Mouse (Mus musculus): ENCODE data around the gene Tgfbr2.

Tgfbr2 gene

DNA sequence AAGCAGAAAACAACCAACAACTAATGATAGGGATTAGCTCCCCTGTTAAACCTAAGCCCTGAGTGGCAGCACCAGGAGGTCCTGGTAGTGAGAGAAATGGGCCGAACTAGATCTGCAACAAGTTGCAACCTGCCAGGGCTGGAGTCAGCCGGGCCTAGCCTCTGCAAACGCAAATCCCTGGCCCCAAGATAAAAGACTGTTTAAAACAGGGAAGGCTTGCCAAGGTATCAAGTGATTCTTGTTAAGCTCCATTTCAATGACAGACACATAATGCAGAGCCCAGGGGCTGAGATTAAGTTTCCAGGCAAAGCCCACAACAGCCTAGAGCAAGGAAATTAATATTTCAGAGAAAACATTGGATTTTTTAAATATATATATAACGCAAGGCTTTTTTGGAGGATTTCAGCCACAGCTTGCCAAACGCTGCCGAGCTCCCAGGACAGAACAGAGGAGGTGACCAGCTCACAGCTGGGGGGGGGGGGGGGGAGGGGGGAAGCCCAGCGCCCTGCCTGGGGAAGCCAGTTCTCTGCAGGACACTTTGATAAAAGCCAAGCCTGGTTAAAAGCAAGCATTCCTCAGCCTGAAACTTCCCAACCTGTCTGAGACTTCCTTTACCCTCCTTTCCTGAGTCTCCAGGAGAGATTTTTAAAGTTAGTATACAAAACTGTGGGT is 24.3 kb downstream of the Tgfbr2 start:
- no peak for DNase-seq

- no peak for DNase-seq
Observed at GRCm38 (mm10) chr9:116148809-116149208, 26.4 kb downstream of the Tgfbr2 start.

DNA sequence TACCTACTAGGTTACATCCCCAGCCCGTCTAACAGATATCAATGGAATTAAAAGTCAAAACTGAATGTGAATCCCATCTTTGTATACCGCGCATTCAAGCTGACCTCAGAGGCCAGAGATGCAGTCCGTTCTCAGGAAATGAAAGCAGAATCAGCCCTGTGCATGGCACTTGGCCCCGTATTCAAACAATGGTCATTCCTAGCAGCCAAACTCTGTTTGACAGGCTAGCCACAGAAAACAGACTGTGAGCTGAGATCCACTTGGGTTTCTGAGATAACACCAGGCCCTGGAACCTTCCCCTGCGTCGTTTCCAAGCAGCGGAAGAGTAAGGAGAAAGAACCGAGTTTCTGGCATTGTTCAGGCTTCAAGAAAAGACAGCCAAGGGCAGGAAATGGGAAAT is 28.9 kb downstream of the Tgfbr2 start:
- no peak for DNase-seq

DNA sequence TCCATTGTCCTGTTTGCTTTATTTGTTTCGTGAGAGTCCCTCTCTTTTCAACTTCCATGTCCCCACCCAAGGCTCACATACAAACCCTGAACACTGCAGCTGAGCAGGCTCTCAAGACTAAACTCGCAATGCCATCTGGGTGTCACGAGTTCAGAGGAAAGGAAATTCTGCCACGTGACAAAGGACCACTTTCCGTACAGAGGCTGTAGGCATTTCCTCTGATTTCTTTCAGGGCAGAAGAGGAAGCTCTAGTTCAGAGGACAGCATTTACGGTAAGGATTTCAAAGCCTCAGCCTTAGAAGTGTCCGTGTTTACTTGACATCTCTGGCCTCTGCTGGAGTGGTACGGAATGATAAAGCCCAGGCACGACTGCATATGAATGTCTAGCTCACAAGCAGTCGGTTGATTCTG is 29.9 kb downstream of the Tgfbr2 start:
- peak; percentile 78 for DNase-seq

DNA sequence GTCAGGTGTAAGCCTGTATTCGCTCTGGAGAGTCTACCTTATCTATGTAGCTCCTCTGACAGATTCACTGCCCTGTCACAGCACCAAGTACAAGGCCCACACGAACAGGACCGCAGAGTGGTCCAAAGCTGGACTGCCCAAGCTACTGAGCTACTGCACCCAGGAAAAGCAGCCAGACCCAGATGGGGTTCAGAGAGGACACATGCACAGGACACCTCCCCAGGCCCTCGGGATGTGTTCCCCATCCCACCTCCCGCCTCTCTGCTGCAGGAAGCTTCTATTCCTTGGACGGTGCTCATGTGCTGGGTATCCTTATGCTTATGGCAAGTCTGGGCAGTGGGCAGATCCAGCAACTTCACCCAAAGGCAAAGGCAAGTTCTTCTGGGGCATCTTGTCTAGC is 34.7 kb downstream of the Tgfbr2 start:
- DNase-seq = no peak

- peak; percentile 45 for DNase-seq
Observed at GRCm38 (mm10) chr9:116139549-116139948, 35.6 kb downstream of the Tgfbr2 start.

GRCm38 (mm10) chr9:116138595-116139134 is 36.5 kb downstream of the Tgfbr2 start:
- peak; percentile 78 for DNase-seq

DNA sequence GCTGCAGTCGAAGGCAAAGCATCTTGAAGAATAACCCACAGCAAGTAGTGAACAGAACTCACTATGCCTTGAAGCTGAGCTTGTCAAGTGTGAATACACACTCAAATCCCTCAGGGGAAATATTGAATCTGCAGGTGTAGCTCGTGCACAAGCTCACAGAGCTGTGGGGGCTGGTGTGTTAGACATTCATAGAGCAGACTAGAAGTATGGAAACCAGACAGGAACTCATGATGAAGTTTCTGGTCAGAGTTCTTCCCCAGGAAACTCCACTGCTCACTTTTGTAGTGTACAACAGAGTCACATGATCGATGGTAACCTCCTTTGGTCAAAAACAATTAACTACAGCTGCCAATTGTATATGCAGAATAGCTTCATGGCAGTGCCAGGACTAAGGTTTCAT is 37.5 kb downstream of the Tgfbr2 start:
- no peak for DNase-seq

DNA sequence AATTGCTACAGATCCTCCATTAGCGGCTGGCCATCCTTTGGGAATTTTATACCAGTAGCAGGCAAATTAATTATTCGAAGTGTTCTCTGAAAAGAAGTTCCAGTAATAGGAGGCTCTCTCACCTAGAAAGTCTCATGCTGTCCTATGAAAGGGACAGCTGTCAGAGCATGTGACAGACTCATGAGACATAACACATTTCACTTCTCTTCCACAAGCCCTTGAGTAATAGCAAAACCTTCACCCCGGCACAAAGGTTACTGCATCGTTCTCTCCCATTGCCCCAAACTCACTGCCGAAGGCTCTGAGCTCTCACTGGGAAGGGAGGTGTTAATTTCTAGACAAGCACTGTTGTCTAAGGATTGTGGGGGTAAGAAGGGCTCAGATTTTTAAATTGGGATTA is 38.3 kb downstream of the Tgfbr2 start:
- DNase-seq = no peak

GRCm38 (mm10) chr9:116136146-116136545 is 39.0 kb downstream of the Tgfbr2 start:
- no peak for DNase-seq

DNA sequence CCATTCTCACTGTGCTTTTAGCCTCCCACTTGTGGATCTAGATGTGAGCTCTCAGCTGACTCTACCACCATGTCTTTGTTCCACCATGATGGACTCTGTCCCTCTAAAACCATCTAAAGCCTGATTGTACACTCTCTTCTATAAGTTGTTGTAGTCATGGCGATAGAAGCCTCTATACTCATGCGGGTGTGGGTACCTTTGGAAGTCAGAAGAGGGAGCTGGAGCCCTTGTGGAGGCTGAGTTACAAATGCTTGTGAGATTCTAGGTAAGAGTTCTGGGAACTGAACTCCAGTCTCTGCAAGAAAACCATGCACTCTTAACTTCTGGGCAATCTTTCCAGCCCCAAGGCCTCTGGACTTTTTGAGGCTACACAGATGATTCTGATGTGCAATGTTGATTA is 40.7 kb downstream of the Tgfbr2 start:
- no peak for DNase-seq

- peak; percentile 33 for DNase-seq
Observed at GRCm38 (mm10) chr9:116133312-116133980, 41.7 kb downstream of the Tgfbr2 start.

GRCm38 (mm10) chr9:116128886-116129285 is 46.3 kb downstream of the Tgfbr2 start:
- no peak for DNase-seq

DNA sequence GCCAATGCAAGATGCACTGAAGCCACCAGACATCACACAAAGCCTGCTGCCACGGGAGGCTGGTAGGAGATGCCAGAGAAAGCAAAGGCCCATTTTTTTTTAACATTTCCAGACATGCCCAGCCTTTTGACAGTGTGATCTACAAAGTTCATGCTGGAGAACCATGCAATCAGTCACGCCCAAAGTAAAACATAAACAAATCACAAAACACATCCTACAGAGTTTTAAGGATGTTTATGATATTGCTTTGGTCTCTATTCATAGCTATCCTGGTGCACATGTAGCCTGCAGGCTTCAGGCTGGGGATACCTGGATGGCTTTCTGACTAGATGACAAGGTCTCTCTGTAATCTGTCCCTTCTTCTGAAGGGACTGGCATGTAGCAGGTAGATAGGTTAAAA is 46.8 kb downstream of the Tgfbr2 start:
- DNase-seq = no peak

- no peak for DNase-seq
Observed at GRCm38 (mm10) chr9:116126494-116126893, 48.7 kb downstream of the Tgfbr2 start.

DNA sequence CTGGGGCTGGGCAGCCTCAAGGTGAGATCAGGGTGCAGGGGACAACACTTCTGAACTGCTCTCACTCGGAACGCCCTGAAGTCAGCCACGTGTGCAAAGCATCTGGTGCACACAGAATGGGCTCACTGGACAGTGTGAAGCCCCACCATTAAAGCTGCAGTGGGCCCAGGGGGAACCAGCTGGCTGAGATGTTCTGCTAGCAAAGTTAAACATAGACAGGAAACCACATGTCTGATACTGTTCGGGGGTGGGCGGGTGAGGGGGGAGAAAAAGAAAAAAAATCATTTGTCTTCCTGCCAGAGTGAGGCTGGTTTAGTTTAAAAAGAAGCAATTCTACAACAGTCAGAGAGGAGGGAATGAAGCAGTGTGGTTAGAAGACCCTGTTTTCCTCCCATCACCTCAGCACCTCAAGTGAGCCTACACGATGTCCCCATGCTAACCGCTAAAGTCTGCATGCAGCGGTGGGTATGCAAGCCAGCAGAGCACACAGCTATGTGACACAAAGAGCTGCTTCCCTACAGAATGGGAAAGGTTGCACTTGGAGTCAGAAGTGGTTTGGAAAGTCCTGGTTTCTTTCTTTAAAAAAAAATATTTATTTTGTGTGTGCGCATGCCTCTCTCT is 52.1 kb downstream of the Tgfbr2 start:
- DNase-seq = peak; percentile 78

- no peak for DNase-seq
Observed at GRCm38 (mm10) chr9:116122544-116122943, 52.6 kb downstream of the Tgfbr2 start.

DNA sequence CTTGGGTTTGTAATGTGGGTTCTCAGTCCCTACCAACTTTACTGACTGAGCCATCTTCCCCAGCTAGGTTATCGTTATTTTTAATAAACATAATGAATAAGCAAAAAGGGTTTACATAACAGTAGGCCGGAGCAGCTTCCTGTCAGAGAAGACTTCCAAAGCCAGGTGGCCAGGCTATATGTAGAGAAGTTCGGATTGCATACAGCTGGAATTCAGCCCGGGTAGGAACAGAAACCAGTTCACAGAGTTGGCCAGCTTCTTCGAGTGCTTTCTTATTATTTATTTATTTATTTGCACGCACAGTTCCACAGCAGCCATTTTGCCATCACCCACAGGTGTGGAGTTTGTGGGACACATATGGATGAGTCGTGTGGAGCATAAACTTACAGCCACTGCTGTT is 53.7 kb downstream of the Tgfbr2 start:
- peak; percentile 54 for DNase-seq

GRCm38 (mm10) chr9:116119990-116120389 is 55.2 kb downstream of the Tgfbr2 start:
- no peak for DNase-seq

GRCm38 (mm10) chr9:116118332-116118872 is 56.8 kb downstream of the Tgfbr2 start:
- no peak for DNase-seq

- DNase-seq = no peak
Observed at GRCm38 (mm10) chr9:116115875-116116274, 59.3 kb downstream of the Tgfbr2 start.

DNA sequence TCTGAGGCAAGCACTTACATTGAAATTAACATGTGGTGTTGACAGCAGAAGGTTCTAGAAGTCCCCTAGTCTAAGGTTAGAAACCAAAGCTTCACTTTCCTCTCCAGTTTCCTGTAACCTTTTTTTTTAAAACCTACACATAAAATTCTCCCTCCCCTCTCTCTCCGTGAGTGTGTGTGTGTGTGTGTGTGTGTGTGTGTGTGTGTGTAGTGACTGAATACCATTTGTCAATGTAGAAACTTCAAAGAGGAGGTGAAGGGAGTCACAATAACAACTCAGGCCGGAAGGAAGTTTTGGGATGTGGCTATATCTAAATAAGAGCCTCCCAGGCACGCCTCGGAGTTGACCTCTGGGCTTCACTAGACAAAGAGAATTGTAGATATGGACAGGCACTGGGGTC is 60.8 kb downstream of the Tgfbr2 start:
- no peak for DNase-seq

- DNase-seq = no peak
Observed at GRCm38 (mm10) chr9:116111149-116111970, 63.8 kb downstream of the Tgfbr2 start.

Data from layer of hippocampus, adult 9-11 months (tissue).